In genomic region chr8:113853714-113854113, GRCm38 (mm10) we compare ENCODE assay signal across 26 mouse cellular contexts. TPM values are rescaled to one million over a fixed set of nuclear protein-coding genes. Genes with fewer than 3 reads are reported as not detected.
DNase-seq lines count a peak whose midpoint lies in the region; ATAC-seq lines count a peak whose summit lies in the region.
"Had no signal": no experiment of that assay in that cellular context is flagged by ENCODE, and none has a peak within 500 bp of the region (broad histone marks: within the 10 kb centered on the region; RNA-seq: fewer than 3 reads in every experiment).

No protein-coding gene starts in this region.

- H3K4me1 ChIP-seq in embryonic facial prominence, embryonic 11.5 days (ENCODE audit: control insufficient read depth, insufficient read depth, low read length): no peaks in the 10 kb centered on the region
- peaks cover 15% of the 10 kb centered on the region for H3K4me1 ChIP-seq in embryonic facial prominence, embryonic 10.5 days
- H3K4me1 ChIP-seq in limb, embryonic 12.5 days (replicated peaks): peaks cover 23% of the 10 kb centered on the region
- H3K4me1 ChIP-seq in limb, embryonic 10.5 days: peaks cover 12% of the 10 kb centered on the region

- H3K36me3 ChIP-seq in embryonic facial prominence, embryonic 11.5 days (replicated peaks; ENCODE audit: control insufficient read depth, insufficient read depth, low read depth, low read length): no peaks in the 10 kb centered on the region
- no peaks in the 10 kb centered on the region for H3K36me3 ChIP-seq in embryonic facial prominence, embryonic 10.5 days (replicated peaks)
- no peaks in the 10 kb centered on the region for H3K36me3 ChIP-seq in limb, embryonic 12.5 days
- H3K36me3 ChIP-seq in limb, embryonic 10.5 days: no peaks in the 10 kb centered on the region
- H3K36me3 ChIP-seq: forebrain, embryonic 10.5 days; heart, embryonic 12.5 days; heart, embryonic 15.5 days had no signal

- ATAC-seq in embryonic facial prominence, embryonic 11.5 days (replicated peaks; ENCODE audit: insufficient number of reproducible peaks, low FRiP score, low TSS enrichment, low read depth): no peak
- peak; percentile 24; the same call in 1 of the 2 replicates for ATAC-seq in limb, embryonic 12.5 days (ENCODE audit: insufficient number of reproducible peaks, insufficient read depth, low FRiP score, low TSS enrichment, low read depth)
- ATAC-seq: activated CD4-positive, CD25-positive, alpha-beta regulatory T cell, adult 4 months; forebrain, embryonic 13.5 days; hindbrain, postnatal 0 days; inflammation-experienced regulatory T-cells, adult 6 months; intestine, postnatal 0 days had no signal

- no peak overlapping the region for H3K4me3 ChIP-seq in embryonic facial prominence, embryonic 11.5 days (ENCODE audit: low read depth, low read length)
- no peak overlapping the region for H3K4me3 ChIP-seq in embryonic facial prominence, embryonic 10.5 days
- no peak overlapping the region for H3K4me3 ChIP-seq in limb, embryonic 12.5 days (replicated peaks)
- H3K4me3 ChIP-seq in limb, embryonic 10.5 days: no peak overlapping the region
- H3K4me3 ChIP-seq: forebrain, embryonic 10.5 days; forebrain, embryonic 13.5 days; heart, embryonic 12.5 days; heart, embryonic 15.5 days had no signal

- H3K9ac ChIP-seq in embryonic facial prominence, embryonic 11.5 days (replicated peaks; ENCODE audit: low read length): no peak overlapping the region
- no peak overlapping the region for H3K9ac ChIP-seq in limb, embryonic 12.5 days (replicated peaks)
- H3K9ac ChIP-seq: forebrain, embryonic 13.5 days; heart, embryonic 12.5 days; heart, embryonic 15.5 days; hindbrain, embryonic 14.5 days had no signal

- WGBS in embryonic facial prominence, embryonic 11.5 days: 60% methylated on average over 4 of the region's 4 CpGs
- 64% methylated on average over 4 of the region's 4 CpGs for WGBS in embryonic facial prominence, embryonic 10.5 days
- WGBS in limb, embryonic 12.5 days: 44% methylated on average over 4 of the region's 4 CpGs
- 60% methylated on average over 4 of the region's 4 CpGs for WGBS in limb, embryonic 10.5 days

- DNase-seq in embryonic facial prominence, embryonic 11.5 days (ENCODE audit: low spot score): peak; percentile 47
- no peak for DNase-seq in embryonic facial prominence, embryonic 10.5 days (ENCODE audit: low spot score)
- no peak for DNase-seq in limb, embryonic 10.5 days (ENCODE audit: low spot score)
- DNase-seq in forelimb bud, embryonic 11.5 days (ENCODE audit: low read depth, low spot score): peak; percentile 53
- DNase-seq in embryo, embryonic 9.5 days (ENCODE audit: extremely low spot score): no peak
- no peak for DNase-seq in cerebellum, postnatal 36 days
- DNase-seq: adrenal gland, adult 8-10 months; adrenal gland, postnatal 25 days; cerebellum, adult 2 months; cerebellum, adult 9-11 months; cerebellum, postnatal 25 days; embryo, embryonic 11 days; gastrocnemius, postnatal 10 days; heart, adult 11 months; heart, postnatal 10 days; heart, postnatal 4 days had no signal

- H3K9me3 ChIP-seq in embryonic facial prominence, embryonic 11.5 days (replicated peaks; ENCODE audit: control insufficient read depth, low read length): no peaks in the 10 kb centered on the region
- peaks cover 4% of the 10 kb centered on the region; the same call in 1 of the 2 replicates for H3K9me3 ChIP-seq in embryonic facial prominence, embryonic 10.5 days
- peaks cover 3% of the 10 kb centered on the region; the same call in 1 of the 2 replicates for H3K9me3 ChIP-seq in limb, embryonic 12.5 days
- H3K9me3 ChIP-seq in limb, embryonic 10.5 days (replicated peaks): no peaks in the 10 kb centered on the region
- H3K9me3 ChIP-seq: forebrain, embryonic 13.5 days; heart, embryonic 15.5 days had no signal

- H3K27me3 ChIP-seq in embryonic facial prominence, embryonic 11.5 days (ENCODE audit: control insufficient read depth, insufficient read depth, low read length): peaks cover 9% of the 10 kb centered on the region
- H3K27me3 ChIP-seq in embryonic facial prominence, embryonic 10.5 days (replicated peaks; ENCODE audit: low read depth, poor library complexity, severe bottlenecking): peaks cover 28% of the 10 kb centered on the region
- peaks cover 26% of the 10 kb centered on the region for H3K27me3 ChIP-seq in limb, embryonic 12.5 days
- peaks cover 33% of the 10 kb centered on the region for H3K27me3 ChIP-seq in limb, embryonic 10.5 days (ENCODE audit: low read depth, poor library complexity, severe bottlenecking)

- no peak overlapping the region for H3K27ac ChIP-seq in embryonic facial prominence, embryonic 11.5 days (replicated peaks; ENCODE audit: low read depth, low read length)
- H3K27ac ChIP-seq in embryonic facial prominence, embryonic 10.5 days (replicated peaks): no peak overlapping the region
- 0 out of 2 replicates have a peak overlapping the region, but pooled peaks have one; percentile 23 for H3K27ac ChIP-seq in limb, embryonic 12.5 days
- no peak overlapping the region for H3K27ac ChIP-seq in limb, embryonic 10.5 days
- H3K27ac ChIP-seq: forebrain, embryonic 10.5 days; forebrain, embryonic 13.5 days; heart, embryonic 15.5 days; hindbrain, embryonic 14.5 days; hindbrain, postnatal 0 days had no signal

- no peak overlapping the region for H3K4me2 ChIP-seq in embryonic facial prominence, embryonic 11.5 days (ENCODE audit: low read depth, low read length)
- H3K4me2 ChIP-seq in limb, embryonic 12.5 days: no peak overlapping the region
- H3K4me2 ChIP-seq: forebrain, embryonic 13.5 days; heart, embryonic 12.5 days; heart, embryonic 15.5 days; hindbrain, embryonic 14.5 days had no signal

RNA-seq across cellular contexts. Expression of gene Adamts18, which starts 5.2 kb away (rescaled TPM):
- 3.6 and 4.6 TPM in 2 replicates for polyA plus RNA-seq in embryonic facial prominence, embryonic 11.5 days (2014; fragmentation: Nextera tagmentation; extraction: Ambion mirVana)
- polyA plus RNA-seq in embryonic facial prominence, embryonic 10.5 days (2016; fragmentation: Nextera tagmentation; extraction: Ambion mirVana): 3.7 and 4.6 TPM in 2 replicates
- 5.6 and 6.3 TPM in 2 replicates for polyA plus RNA-seq in limb, embryonic 12.5 days (2016; fragmentation: Nextera tagmentation; extraction: Ambion mirVana)
- polyA plus RNA-seq in limb, embryonic 10.5 days (2016; fragmentation: Nextera tagmentation; extraction: Ambion mirVana): 5.1 and 5.7 TPM in 2 replicates
- polyA plus RNA-seq: inflammation-experienced regulatory T-cells, adult 6 months had no signal

Comparison
In these comparisons a context has a peak if more than half of its experiments do, and no peak if none do; other contexts are left out.
1. DNase-seq: peak in embryonic facial prominence, embryonic 11.5 days (single experiment) and forelimb bud, embryonic 11.5 days (single experiment); none in embryonic facial prominence, embryonic 10.5 days (single experiment), limb, embryonic 10.5 days (single experiment), embryo, embryonic 9.5 days (single experiment) and cerebellum, postnatal 36 days (0 of 2).